Mouse (Mus musculus) layer of hippocampus, postnatal 36 days (tissue): ENCODE data around the gene Ddr1. TPM values are rescaled to one million over a fixed set of nuclear protein-coding genes. Genes with fewer than 3 reads are reported as not detected.
"Not testable (repeated sequence)": the region's sequence is repeated elsewhere in the genome, so short reads cannot be mapped to it uniquely, and the experiment has no call there.

Source experiments
- DNase-seq, 2 experiments: peaks; one replicate each; pipeline ENCODE4 v3.0.0; 2022
- total RNA-seq, 2 experiments: library from RNA; stranded (reverse); gene quantifications; 2 replicates each; pipeline ENCODE4 v1.2.3; 2021

Ddr1 gene
- total RNA-seq = 10 to 100 TPM; 62.7 to 63.9 TPM

- DNase-seq = peak; percentile 33 to 54
Observed at GRCm38 (mm10) chr17:35704621-35705464, at the start of gene Ddr1. Gene Ddr1 (minus strand): TSS chr17:35704621.

GRCm38 (mm10) chr17:35753668-35754067 lies 49.2 kb upstream of the Ddr1 start:
- DNase-seq = no peak

GRCm38 (mm10) chr17:35752221-35752811 lies 47.9 kb upstream of the Ddr1 start:
- peak; percentile 34 to 36 for DNase-seq

DNA sequence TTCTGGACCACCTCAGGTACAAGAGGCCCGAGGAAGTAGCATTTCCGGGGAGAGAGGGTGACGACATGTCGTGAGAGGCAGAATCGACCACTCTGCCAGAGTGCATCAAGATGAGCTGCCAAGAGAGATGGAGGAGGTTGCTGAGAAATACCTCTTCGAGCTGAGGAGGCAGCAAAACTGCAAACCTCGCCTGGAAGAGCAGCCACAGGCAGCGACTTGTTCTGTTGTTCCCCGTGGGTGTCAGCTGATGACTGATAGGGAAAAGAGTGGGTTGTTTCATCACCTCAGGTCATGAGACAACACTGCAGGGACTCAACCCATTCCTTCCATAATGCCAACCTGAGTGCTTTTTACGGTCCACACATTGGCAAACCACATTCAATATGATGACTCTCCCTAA lies 45.3 kb upstream of the Ddr1 start:
- no peak for DNase-seq

- DNase-seq = no peak
Observed at GRCm38 (mm10) chr17:35744361-35744760, 39.9 kb upstream of the Ddr1 start.

DNA sequence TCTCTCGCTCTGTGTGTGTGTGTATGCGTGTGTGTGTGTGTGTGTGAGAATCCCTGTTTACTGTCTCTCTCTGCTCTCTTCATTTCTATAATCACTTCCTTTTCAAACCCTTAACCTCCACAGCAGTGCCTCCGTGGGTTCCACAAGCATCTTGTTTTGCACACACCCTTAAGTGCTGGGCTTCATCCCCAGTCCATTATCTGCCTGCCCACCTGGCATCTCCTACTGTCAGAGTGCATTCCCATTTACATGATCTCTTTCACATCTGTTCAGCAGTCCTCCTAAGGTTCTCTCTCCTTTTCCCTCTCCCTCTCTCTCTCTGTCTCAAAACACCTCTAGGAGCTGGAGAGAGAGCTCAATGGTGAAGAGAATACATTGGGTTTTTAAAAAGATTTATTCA lies 38.5 kb upstream of the Ddr1 start:
- no peak for DNase-seq

- DNase-seq = no peak
Observed at GRCm38 (mm10) chr17:35741589-35742226, 37.3 kb upstream of the Ddr1 start.

GRCm38 (mm10) chr17:35740276-35740880 lies 36.0 kb upstream of the Ddr1 start:
- DNase-seq = no peak

- peak; percentile 73 to 86 for DNase-seq
Observed at GRCm38 (mm10) chr17:35739675-35740074, 35.3 kb upstream of the Ddr1 start.

DNA sequence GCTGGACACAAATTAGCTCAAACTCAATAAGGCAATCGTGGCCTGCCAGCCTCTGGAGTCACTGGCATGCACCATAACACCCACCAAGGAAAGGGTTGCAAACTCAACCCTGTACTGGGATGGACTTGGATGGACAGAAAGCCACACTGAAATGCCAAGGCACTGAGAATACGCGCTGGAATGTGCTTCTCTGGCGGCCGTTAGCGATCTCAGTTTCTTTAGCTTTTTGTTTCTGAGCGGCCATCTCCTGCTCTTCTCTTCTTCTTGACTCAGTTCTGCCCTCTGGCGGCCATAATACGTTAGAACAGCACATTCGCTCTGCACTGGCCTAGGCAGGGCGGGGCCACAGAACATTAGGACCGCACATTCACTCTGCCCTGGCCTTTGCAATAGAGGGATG lies 33.3 kb upstream of the Ddr1 start:
- peak; percentile 67 to 71 for DNase-seq

DNA sequence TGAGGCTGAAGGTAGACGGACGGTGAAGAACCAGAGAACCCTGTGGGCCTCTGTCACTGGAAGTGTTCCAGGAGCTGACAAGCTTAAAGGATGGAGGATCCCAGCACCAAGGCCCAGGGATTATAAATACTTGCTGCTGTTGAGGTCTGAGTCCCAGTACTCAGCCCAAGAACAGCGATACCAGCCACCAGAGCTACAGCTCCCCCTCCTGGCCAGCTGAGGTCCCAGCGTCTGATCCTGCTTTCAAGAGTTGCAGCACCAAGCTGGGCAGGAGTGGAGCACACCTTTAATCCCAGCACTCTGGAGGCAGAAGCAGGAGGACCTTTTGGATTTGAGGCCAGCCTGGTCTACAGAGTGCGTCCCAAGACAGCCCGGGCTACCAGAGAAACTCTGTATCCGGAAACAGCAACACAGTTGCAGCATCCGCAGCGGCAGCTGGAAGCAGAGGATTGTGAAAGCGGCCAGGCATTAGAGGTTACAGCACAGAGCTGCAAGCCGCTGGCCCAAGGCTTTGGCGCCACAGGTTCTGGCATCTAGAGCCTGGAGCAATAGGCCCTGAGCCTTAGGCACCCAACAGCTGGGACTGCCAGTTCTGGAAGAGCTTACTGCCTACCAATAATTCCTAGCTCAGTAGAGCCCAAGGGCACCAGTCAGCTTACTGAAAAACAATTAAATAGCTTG lies 32.0 kb upstream of the Ddr1 start:
- peak; percentile 63 to 64 for DNase-seq

DNA sequence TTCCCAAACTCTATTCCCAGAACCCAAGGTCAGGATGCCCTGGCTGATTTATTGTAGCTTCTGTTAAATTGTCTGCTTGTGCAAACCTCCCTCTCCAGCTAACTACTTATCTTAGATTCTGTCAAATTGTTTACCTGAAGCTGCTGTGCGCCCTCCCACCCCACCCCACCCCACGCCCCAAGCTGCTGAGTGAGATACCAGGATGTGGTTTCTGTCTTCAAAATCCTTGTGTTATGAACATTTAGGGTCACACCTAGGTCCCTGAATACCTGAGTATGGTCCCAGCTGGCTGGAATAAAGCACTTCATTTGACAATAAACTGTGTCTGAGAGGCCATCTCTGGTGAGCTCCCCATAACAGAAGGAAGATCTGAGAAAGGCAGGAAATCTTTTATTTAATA lies 30.1 kb upstream of the Ddr1 start:
- no peak for DNase-seq

DNA sequence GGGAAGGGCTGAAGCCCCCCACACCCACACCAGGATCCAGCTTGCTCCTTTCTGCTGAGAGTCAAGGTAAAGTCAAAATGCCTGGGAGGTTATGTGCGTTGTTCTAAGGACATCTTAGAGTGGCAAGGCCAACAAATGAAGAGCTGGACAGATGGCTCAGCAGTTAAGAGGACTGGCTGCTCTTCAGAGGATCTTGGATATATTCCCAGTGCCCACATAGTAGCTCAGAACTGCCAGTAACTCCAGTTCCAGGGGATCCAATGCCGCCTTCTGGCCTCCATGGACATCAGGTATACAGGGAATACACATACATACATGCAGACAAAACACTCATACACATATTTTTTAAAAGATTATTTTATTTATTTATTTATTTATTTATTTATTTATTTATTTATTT lies 29.0 kb upstream of the Ddr1 start:
- DNase-seq = no peak

DNA sequence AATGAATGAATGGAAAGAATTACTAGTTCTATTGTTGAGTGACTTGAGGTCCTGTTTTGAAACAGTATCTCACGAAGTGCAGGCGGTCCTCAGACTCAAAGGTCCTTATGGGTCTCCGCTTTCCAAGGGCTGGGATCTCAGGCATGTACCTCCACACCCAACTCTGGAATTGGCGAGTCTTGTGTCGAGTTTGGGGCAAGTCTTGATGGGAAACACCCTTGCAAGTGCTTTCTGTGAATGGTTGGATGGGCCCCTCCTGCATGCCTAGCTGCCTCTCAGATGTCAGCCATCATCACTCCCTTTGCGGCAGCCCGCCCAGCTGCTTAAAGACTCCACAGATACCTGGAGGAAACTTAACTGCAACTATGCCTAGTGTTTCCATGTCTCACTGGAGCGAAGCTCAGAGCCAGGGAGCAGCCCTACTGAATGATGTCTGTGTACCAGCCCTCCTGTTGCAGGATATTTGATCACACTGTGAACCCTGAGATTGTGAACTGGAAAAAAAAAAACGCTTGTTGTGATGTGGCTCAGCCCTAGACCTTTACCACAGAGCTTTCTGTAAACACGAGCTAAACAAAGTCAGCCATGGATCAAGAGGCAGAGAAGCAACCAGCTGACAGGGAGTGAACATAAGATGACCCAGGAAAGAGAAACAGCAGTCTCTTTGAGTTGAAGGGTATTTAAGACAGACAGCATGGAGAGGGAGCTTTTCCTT lies 27.2 kb upstream of the Ddr1 start:
- DNase-seq = no peak

GRCm38 (mm10) chr17:35730112-35730511 lies 25.7 kb upstream of the Ddr1 start:
- not testable (repeated sequence) for DNase-seq

DNA sequence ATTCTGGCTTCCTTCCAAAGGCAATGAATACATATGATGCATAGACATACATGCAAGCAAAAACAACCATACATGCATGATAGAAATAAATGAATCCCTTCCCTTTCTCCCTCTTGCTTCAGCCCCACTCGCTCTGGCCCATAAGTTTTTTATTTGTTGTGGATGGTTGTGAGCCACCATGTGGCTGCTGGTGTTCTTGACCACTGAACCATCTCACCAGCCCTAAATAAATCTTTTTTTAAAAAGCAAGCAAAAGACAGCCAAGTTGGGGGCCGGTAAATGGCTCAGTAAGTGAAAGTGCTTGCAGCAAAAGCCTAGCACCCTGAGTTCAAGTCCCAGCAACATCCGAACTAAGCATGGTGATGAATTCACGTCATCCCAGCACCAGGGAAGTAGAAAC lies 24.4 kb upstream of the Ddr1 start:
- no peak for DNase-seq

GRCm38 (mm10) chr17:35727471-35728205 lies 23.2 kb upstream of the Ddr1 start:
- DNase-seq = no peak

DNA sequence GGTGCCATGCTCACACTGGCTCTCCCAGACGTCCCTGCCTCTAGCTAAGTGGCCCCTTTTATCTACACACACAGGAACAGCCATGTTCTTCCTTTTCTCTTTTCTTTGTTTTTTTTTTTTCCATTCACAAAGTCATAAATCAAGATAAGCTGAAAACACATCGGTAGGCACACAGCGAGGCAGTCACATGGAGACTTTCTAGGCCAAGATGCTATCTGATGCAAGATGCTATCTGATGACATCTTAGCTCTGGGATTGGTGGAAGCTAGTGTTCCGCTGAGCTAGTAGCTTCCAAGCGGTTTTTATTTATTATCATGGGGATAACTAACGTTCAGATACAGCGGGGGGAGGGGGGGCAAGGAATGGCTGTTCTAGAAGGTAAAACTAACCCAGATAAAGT lies 22.6 kb upstream of the Ddr1 start:
- DNase-seq = no peak

GRCm38 (mm10) chr17:35725286-35726232 lies 21.1 kb upstream of the Ddr1 start:
- peak; percentile 87 to 90 for DNase-seq

DNA sequence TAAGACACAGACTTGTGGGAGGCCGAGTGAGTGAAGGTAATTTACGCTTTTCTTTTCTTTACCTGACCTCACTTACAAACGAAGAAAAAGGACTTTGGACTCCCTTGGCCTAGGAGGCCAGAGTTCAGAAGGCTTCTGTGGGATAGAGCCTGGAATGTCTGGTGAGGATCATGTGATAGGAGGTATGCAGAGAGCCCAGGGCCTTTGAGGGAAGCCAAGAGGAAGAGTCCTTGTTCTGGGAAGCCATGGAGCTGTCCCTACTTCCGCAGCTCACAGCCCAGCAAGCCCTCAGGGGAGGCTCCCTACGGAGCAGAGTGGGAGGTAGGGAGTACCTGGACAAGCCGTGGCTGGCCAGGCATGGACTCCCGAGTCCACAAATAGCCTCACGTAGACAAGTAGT lies 17.3 kb upstream of the Ddr1 start:
- DNase-seq = no peak
